Mouse (Mus musculus) heart, adult 2 months (tissue): ENCODE data around the gene Homez. TPM values are rescaled to one million over a fixed set of nuclear protein-coding genes. Genes with fewer than 3 reads are reported as not detected.

Experiments used
- DNase-seq, 2 experiments: peaks; one replicate each; pipeline ENCODE4 v3.0.0; 2021
- H3K27ac ChIP-seq: fragments of 200-600 bp; 2 replicates; pipeline ENCODE4 v1.8.1; 2022
- H3K27me3 ChIP-seq: fragments of 200-500 bp; 2 replicates; pipeline ENCODE4 v1.6.1; 2012; ENCODE audit warnings: mild to moderate bottlenecking, low read length, inconsistent platforms, mixed read lengths; ENCODE audit not compliant: control insufficient read depth, insufficient read depth
- H3K36me3 ChIP-seq: fragments of 200-500 bp; 2 replicates; pipeline ENCODE4 v1.6.1; 2012; ENCODE audit warnings: low read length, inconsistent platforms; ENCODE audit not compliant: control insufficient read depth, insufficient read depth
- H3K4me1 ChIP-seq: fragments of 200-500 bp; 2 replicates; pipeline ENCODE4 v1.6.1; 2011; ENCODE audit warnings: low read length; ENCODE audit not compliant: control insufficient read depth, insufficient read depth
- H3K4me3 ChIP-seq: fragments of 200-600 bp; 2 replicates; pipeline ENCODE4 v1.8.1; 2022
- H3K79me2 ChIP-seq: fragments of 200-500 bp; replicated peaks from 2 replicates; pipeline ENCODE4 v1.6.1; 2012; ENCODE audit warnings: mild to moderate bottlenecking, inconsistent platforms, low read length, moderate library complexity, mixed read lengths; ENCODE audit not compliant: control insufficient read depth, insufficient read depth
- H3K9ac ChIP-seq: fragments of 200-500 bp; 2 replicates; pipeline ENCODE4 v1.6.1; 2012; ENCODE audit warnings: low read depth, mild to moderate bottlenecking, control low read depth, inconsistent platforms, low read length, mixed read lengths
- CTCF ChIP-seq: fragments of 200-600 bp; IDR thresholded peaks from 2 replicates; pipeline ENCODE4 v1.8.1; 2022; ENCODE audit warnings: antibody characterized with exemption, mild to moderate bottlenecking, moderate library complexity
- EP300 ChIP-seq: fragments of 200-500 bp; IDR thresholded peaks from 2 replicates; pipeline ENCODE4 v1.6.1; 2011; ENCODE audit warnings: low read depth, low read length, control low read depth; ENCODE audit not compliant: insufficient read depth
- POLR2A ChIP-seq: fragments of 200-500 bp; IDR thresholded peaks from 2 replicates; pipeline ENCODE4 v1.6.1; 2011; ENCODE audit warnings: mild to moderate bottlenecking, low read depth, low read length, control low read depth; ENCODE audit not compliant: insufficient read depth
- WGBS: fragments of 180-500 bp; shearing (Covaris S2); methylation state at CpG from one replicate; pipeline ENCODE4 v1.1.7; 2018; 5-methylcytosine and 5-hydroxymethylcytosine counted together
- intact Hi-C: fragments of 180-260 bp; cut with DNase I; formaldehyde crosslinking; loops from one replicate; pipeline ENCODE4 v1.15.1; 2025
- polyA plus RNA-seq: library from polyadenylated mRNA; depleted of rRNA; stranded (reverse); fragments of >200 nt; gene quantifications from 2 replicates; pipeline ENCODE4 v1.2.3, GENCODE M21; 2012
- total RNA-seq, 2 experiments: library from RNA; stranded (reverse); gene quantifications; 2 replicates each; pipeline ENCODE4 v1.2.3; 2021

The Homez gene
- total and polyA plus RNA-seq, 3 experiments = 3.1 to 7.2 (median 4.1) TPM

DNA sequence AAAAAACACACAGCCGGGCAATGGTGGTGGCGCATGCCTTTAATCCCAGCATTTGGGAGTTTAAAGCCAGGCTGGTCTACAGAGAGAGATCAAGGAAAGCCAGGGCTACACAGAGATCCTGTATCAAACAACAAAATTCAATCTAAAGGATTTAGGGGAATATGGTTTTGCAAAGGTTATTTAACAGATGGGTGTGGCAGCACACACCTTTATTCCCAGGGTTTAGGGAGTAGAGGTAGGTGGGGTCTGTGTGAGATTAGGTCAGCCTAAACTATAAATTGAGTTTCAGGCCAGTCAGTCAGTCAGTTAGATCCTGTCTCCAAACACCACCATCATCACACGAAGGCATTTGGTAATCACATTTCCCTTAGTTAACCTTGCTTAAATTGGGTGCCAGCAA, 21.4 kb upstream of the Homez start, which contains the start of gene Pabpn1:
Gene Pabpn1 (plus strand): TSS at position 301 of the 400 bp plus-strand sequence.
- WGBS = 94% methylated on average over 3 of the region's 3 CpGs
- Histone ChIP-seq H3K9ac (no peak within 1 kb of the TSS), H3K4me3 (peak within 1 kb of the TSS; percentile 52), H3K79me2 (peaks cover 2% of the 10 kb centered on the region), H3K36me3 (peaks cover 14% of the 10 kb centered on the region), H3K27me3 (no peaks in the 10 kb centered on the region), H3K27ac (peak within 1 kb of the TSS; percentile 90), H3K4me1 (peaks cover 3% of the 10 kb centered on the region; the same call in 1 of the 2 replicates)
- no peak for DNase-seq
- intact Hi-C loops = loop anchor here (2.0 kb wide), 1 partner anchor 203 kb away; the partner anchor contains the start of gene Thtpa
- TF ChIP-seq POLR2A (no peak), EP300 (no peak), CTCF (no peak)

DNA sequence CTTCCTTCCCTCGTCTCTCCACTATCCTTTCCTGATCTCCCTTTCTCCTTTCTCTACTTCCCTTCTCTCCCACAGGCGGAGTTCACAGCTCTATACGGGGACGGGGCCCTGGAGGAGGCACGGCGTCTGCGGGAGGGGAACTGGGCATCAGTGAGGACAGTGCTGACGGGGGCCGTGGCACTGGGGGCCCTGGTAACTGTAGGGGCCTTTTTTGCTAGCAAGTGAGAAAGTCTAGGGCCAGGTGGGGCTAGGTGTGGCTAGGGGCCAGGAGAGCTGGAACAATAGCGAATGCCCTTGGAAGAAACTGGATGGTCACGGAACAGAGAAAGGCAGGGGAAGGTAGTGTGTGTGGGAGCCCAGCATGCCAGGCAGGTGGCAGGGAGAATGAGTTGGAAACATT, 14.5 kb upstream of the Homez start:
- Histone ChIP-seq H3K9ac (no peak overlapping the region), H3K4me1 (peaks cover 2% of the 10 kb centered on the region), H3K27me3 (no peaks in the 10 kb centered on the region), H3K36me3 (no peaks in the 10 kb centered on the region), H3K79me2 (no peaks in the 10 kb centered on the region), H3K27ac (no peak overlapping the region), H3K4me3 (no peak overlapping the region)
- DNase-seq = no peak
- intact Hi-C loops = no loop called here
- TF ChIP-seq POLR2A (no peak), EP300 (no peak), CTCF (no peak)
- 85% methylated on average over 11 of the region's 11 CpGs for WGBS

DNA sequence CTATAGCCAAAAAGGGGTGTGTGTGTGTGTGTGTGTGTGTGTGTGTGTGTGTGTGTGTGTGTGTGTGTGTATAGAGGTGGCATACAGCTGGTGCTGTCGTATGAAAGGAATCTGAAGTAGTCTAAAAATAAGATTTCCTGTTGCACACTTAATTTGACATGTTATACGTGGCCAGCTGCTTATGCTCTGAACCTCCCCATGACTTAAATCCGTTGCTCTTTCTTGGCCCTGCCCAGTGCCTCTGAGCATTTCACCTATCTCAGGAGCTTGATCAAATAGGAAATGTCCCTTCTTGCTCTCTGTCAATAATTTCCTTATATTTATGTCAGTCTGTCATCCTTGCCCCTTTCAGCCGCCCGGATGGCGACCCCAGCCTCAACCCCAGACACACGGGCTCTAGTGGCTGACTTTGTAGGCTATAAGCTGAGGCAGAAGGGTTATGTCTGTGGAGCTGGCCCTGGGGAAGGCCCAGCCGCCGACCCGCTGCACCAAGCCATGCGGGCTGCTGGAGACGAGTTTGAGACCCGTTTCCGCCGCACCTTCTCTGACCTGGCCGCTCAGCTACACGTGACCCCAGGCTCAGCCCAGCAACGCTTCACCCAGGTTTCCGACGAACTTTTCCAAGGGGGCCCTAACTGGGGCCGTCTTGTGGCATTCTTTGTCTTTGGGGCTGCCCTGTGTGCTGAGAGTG, 13.4 kb upstream of the Homez start:
- intact Hi-C loops = no loop called here

DNA sequence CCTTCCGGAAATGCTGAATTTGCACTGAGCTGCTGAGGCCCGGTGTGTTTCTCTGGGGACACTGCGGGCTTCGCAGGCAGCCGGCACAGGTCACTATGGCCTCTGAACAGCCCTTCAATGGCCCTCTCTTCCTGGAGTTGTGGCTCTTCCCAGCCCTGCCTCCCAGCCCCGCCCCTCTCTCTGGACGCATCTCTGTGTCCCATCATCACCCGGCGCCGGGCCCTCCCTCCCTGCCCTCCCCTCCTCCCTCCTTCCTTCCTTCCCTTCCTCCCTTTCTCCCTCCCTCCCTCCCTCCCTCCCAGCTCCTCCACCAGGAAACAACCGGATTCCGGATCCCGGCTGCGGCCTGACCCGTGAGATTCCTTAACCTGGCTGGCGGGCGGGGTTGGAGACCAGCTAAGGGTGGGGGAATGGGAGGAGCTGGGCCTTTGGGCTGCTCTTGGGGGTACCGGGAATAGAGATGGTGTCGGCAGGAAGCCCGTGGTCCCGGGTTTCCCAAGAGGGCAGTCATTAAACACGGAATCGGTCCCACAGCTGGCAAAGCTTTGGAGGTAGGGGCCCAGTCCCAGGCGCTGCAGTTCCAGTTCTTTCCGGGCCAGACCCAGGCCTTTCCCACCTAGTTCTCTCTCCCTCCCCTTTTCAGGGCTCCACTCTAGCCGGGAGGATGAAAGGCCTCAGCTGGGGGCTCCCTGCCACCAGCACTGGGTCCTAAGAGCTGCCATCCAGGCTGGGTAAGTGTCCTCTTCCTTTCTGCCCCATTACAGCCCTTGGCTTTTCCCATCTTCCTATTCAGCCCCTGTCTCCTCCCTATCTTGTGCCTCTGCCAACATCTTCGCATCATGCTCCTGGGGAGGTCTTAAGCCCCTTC, 12.6 kb upstream of the Homez start, which contains the start of the genes Bcl2l2 and Gm20521:
Gene Bcl2l2 (plus strand): TSS at position 224 of the 868 bp plus-strand sequence.
Gene Gm20521 (plus strand): TSS at position 288 of the 868 bp plus-strand sequence.
- TF ChIP-seq CTCF (no peak), EP300 (peak; percentile 65; the same call in 1 of the 2 replicates), POLR2A (peak; percentile 95)
- Histone ChIP-seq H3K9ac (peak within 1 kb of the TSS; percentile 68), H3K4me1 (peaks cover 2% of the 10 kb centered on the region), H3K4me3 (peak within 1 kb of the TSS; percentile 48), H3K27me3 (no peaks in the 10 kb centered on the region), H3K36me3 (no peaks in the 10 kb centered on the region), H3K27ac (peak within 1 kb of the TSS; percentile 91), H3K79me2 (no peaks in the 10 kb centered on the region)
- intact Hi-C loops = no loop called here
- DNase-seq = peak; percentile 85 to 86
- WGBS = 1% methylated on average over 24 of the region's 27 CpGs

More for the DNA sequence above, 13.4 kb upstream of the Homez start:
- Histone ChIP-seq H3K27ac (peak overlapping the region; percentile 76), H3K27me3 (no peaks in the 10 kb centered on the region), H3K4me1 (peaks cover 2% of the 10 kb centered on the region), H3K36me3 (no peaks in the 10 kb centered on the region), H3K79me2 (no peaks in the 10 kb centered on the region), H3K9ac (peak overlapping the region; percentile 66), H3K4me3 (peak overlapping the region; percentile 8; the same call in 1 of the 2 replicates)
- no peak for DNase-seq
- TF ChIP-seq CTCF = no peak
- TF ChIP-seq EP300 = no peak
- TF ChIP-seq POLR2A = no peak
- WGBS = 39% methylated on average over 21 of the region's 21 CpGs

DNA sequence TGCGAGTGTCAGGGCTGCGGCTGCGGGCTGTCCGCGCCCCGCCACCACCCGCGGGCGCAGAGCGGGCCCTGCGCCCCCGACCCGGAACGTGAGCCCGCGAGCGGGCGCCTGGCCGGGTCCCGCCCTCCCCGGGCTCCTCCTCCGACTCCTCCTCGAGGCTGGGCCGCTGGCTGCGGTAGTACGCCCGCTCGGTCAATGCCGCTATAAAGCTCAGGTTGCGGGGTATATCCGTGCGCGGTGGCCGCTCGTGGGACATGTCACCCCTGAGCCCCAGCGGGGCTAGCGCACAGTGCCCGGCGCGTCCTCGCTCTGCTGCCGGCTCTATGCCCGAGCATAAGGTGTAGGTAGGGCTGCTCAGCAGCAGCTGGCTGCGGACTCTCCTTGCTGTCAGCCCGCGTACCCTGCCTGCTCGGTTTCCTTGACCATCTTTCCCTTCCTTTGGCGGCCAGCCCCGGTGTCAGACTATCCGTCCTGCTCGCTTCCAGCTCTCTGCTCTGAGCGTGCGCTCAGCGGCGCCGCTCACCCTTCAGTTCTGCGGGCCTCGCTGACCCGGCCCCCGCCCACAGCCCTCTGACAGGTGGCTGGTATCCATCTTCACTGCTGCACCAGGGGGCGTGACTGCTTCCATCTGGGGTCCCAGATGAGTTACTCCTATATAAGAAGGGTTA, 6.4 kb upstream of the Homez start, which contains the start of gene Ppp1r3e:
Gene Ppp1r3e (minus strand): TSS at position 503 of the 668 bp plus-strand sequence.
- WGBS = under 1% methylated on average over 54 of the region's 61 CpGs
- Histone ChIP-seq H3K4me3 (peak within 1 kb of the TSS; percentile 81), H3K27me3 (no peaks in the 10 kb centered on the region), H3K27ac (peak within 1 kb of the TSS; percentile 76), H3K4me1 (peaks cover 2% of the 10 kb centered on the region; the same call in 1 of the 2 replicates), H3K79me2 (no peaks in the 10 kb centered on the region), H3K9ac (peak within 1 kb of the TSS; percentile 89), H3K36me3 (no peaks in the 10 kb centered on the region)
- TF ChIP-seq EP300 (no peak), POLR2A (0 out of 2 replicates have a peak, but pooled peaks have one; percentile 20), CTCF (0 out of 2 replicates have a peak, but pooled peaks have one; percentile 5)
- peak; percentile 83 to 84 for DNase-seq
- intact Hi-C loops = no loop called here
